Mouse (Mus musculus) forebrain, postnatal 0 days (tissue): ENCODE data around the gene Kcnj4. TPM values are rescaled to one million over a fixed set of nuclear protein-coding genes. Genes with fewer than 3 reads are reported as not detected.
A peak's percentile ranks its signal among the peaks of the same experiment; 100 is the strongest.

Experiments used
- ATAC-seq: fragments of 200-750 bp; cut with Nextera tagmentation; 2 replicates; pipeline ENCODE4 v1.8.0; 2017; ENCODE audit warnings: mild to moderate bottlenecking, moderate library complexity
- DNase-seq: peaks from one replicate; pipeline ENCODE4 v3.0.0-alpha.2; 2015
- H3K27ac ChIP-seq: fragments of 300-500 bp; sonication (generic); 2 replicates; pipeline ENCODE4 v1.5.1; 2014; ENCODE audit warnings: low read depth, mild to moderate bottlenecking, antibody characterized with exemption, low read length, moderate library complexity, mixed read lengths
- H3K27me3 ChIP-seq: fragments of 300-500 bp; sonication (generic); 2 replicates; pipeline ENCODE4 v1.6.1; 2014; ENCODE audit warnings: mild to moderate bottlenecking, low read length, mixed read lengths; ENCODE audit not compliant: insufficient read depth
- H3K36me3 ChIP-seq: fragments of 300-500 bp; sonication (generic); 2 replicates; pipeline ENCODE4 v1.6.1; 2014; ENCODE audit warnings: mild to moderate bottlenecking, moderate library complexity; ENCODE audit not compliant: insufficient read depth
- H3K4me1 ChIP-seq: fragments of 300-500 bp; sonication (generic); 2 replicates; pipeline ENCODE4 v1.6.1; 2014; ENCODE audit warnings: antibody characterized with exemption; ENCODE audit not compliant: insufficient read depth
- H3K4me2 ChIP-seq: fragments of 300-500 bp; sonication (generic); 2 replicates; pipeline ENCODE4 v1.6.1; 2014; ENCODE audit warnings: low read depth, mild to moderate bottlenecking, moderate library complexity
- H3K4me3 ChIP-seq: fragments of 300-500 bp; sonication (generic); 2 replicates; pipeline ENCODE4 v1.5.1; 2014; ENCODE audit warnings: low read depth, low read length, mixed read lengths
- H3K9ac ChIP-seq: fragments of 300-500 bp; sonication (generic); 2 replicates; pipeline ENCODE4 v1.6.1; 2014; ENCODE audit warnings: mild to moderate bottlenecking
- H3K9me3 ChIP-seq: fragments of 300-500 bp; sonication (generic); 2 replicates; pipeline ENCODE4 v1.6.1; 2016; ENCODE audit warnings: low read length
- CTCF ChIP-seq: sonication (generic); IDR thresholded peaks from 2 replicates; pipeline ENCODE4 v1.5.1; 2016; ENCODE audit warnings: antibody characterized with exemption, control low read depth, low read depth
- WGBS: fragments of 180-500 bp; shearing (Covaris S2); extraction: QIAGEN DNeasy Blood & Tissue Kit; methylation state at CpG from one replicate; pipeline ENCODE4 v1.1.7; 2014; 5-methylcytosine and 5-hydroxymethylcytosine counted together
- polyA plus RNA-seq: library from polyadenylated mRNA; unstranded; fragments of >200 nt; fragmentation: Nextera tagmentation; extraction: Ambion mirVana; gene quantifications from 2 replicates; pipeline ENCODE4 v1.2.1, GENCODE M21; 2015
- total RNA-seq: library from RNA; depleted of rRNA; stranded (reverse); fragments of >200 nt; gene quantifications from 2 replicates; pipeline ENCODE4 v1.2.3, GENCODE M21; 2014

Kcnj4 gene
- total and polyA plus RNA-seq, 2 experiments from 2014 or later = 0.99 to 17.3 TPM

- no peaks in the 10 kb centered on the region for H3K4me1 ChIP-seq
- no peaks in the 10 kb centered on the region; the same call in 1 of the 2 replicates for H3K27me3 ChIP-seq
- DNase-seq (no peak), ATAC-seq (0 out of 2 replicates have a peak, but pooled peaks have one; percentile 42)
- peak within 1 kb of the TSS; percentile 26 for H3K4me3 ChIP-seq
- WGBS = 4% methylated on average over 24 of the region's 24 CpGs
- no peaks in the 10 kb centered on the region for H3K36me3 ChIP-seq
- peak within 1 kb of the TSS; percentile 33 for H3K9ac ChIP-seq
- no peak within 1 kb of the TSS for H3K27ac ChIP-seq
- H3K9me3 ChIP-seq = no peaks in the 10 kb centered on the region
- H3K4me2 ChIP-seq = peak within 1 kb of the TSS; percentile 56
- no peak for TF ChIP-seq CTCF
These were observed 49.8 kb downstream of the Kcnj4 start, which contains the start of gene Csnk1e for GRCm38 (mm10) chr15:79455106-79455810. Csnk1e (minus strand) TSS chr15:79455566.

GRCm38 (mm10) chr15:79453831-79454230, 51.2 kb downstream of the Kcnj4 start:
- WGBS = 85% methylated on average over 4 of the region's 4 CpGs
- H3K4me2 ChIP-seq = no peak overlapping the region
- no peak for TF ChIP-seq CTCF
- no peak overlapping the region for H3K9ac ChIP-seq
- H3K27me3 ChIP-seq = no peaks in the 10 kb centered on the region; the same call in 1 of the 2 replicates
- ATAC-seq (no peak), DNase-seq (no peak)
- no peak overlapping the region for H3K27ac ChIP-seq
- H3K9me3 ChIP-seq = no peaks in the 10 kb centered on the region
- no peak overlapping the region for H3K4me3 ChIP-seq
- H3K4me1 ChIP-seq = no peaks in the 10 kb centered on the region
- no peaks in the 10 kb centered on the region for H3K36me3 ChIP-seq

- Histone ChIP-seq H3K27me3 (no peaks in the 10 kb centered on the region), H3K27ac (no peak overlapping the region), H3K36me3 (no peaks in the 10 kb centered on the region), H3K4me2 (no peak overlapping the region), H3K4me3 (no peak overlapping the region), H3K9ac (no peak overlapping the region), H3K9me3 (no peaks in the 10 kb centered on the region), H3K4me1 (0 out of 2 replicates have a peak, but pooled peaks cover 2% of the 10 kb centered on the region)
- TF ChIP-seq CTCF = no peak
- WGBS = 88% methylated on average over 3 of the region's 3 CpGs
- ATAC-seq = no peak
- DNase-seq = no peak
These were observed 57.0 kb downstream of the Kcnj4 start for GRCm38 (mm10) chr15:79448041-79448440.

GRCm38 (mm10) chr15:79445786-79446654, 59.0 kb downstream of the Kcnj4 start:
- no peak overlapping the region for H3K4me3 ChIP-seq
- no peaks in the 10 kb centered on the region for H3K27me3 ChIP-seq
- no peak for DNase-seq
- no peak overlapping the region for H3K9ac ChIP-seq
- peaks cover 11% of the 10 kb centered on the region; the same call in 1 of the 2 replicates for H3K4me1 ChIP-seq
- TF ChIP-seq CTCF = no peak
- H3K27ac ChIP-seq = no peak overlapping the region
- H3K4me2 ChIP-seq = no peak overlapping the region
- ATAC-seq = no peak
- H3K9me3 ChIP-seq = no peaks in the 10 kb centered on the region
- H3K36me3 ChIP-seq = no peaks in the 10 kb centered on the region
- WGBS = 75% methylated on average over 8 of the region's 8 CpGs

GRCm38 (mm10) chr15:79443856-79444410, 61.1 kb downstream of the Kcnj4 start:
- Histone ChIP-seq H3K4me3 (no peak overlapping the region), H3K36me3 (no peaks in the 10 kb centered on the region), H3K9ac (no peak overlapping the region), H3K9me3 (no peaks in the 10 kb centered on the region), H3K4me2 (no peak overlapping the region), H3K27me3 (no peaks in the 10 kb centered on the region), H3K4me1 (peaks cover 26% of the 10 kb centered on the region), H3K27ac (no peak overlapping the region)
- no peak for DNase-seq
- WGBS = 54% methylated on average over 7 of the region's 7 CpGs
- ATAC-seq = no peak
- TF ChIP-seq CTCF = no peak

- H3K4me3 ChIP-seq = no peak overlapping the region
- no peaks in the 10 kb centered on the region for H3K9me3 ChIP-seq
- no peaks in the 10 kb centered on the region for H3K27me3 ChIP-seq
- no peak overlapping the region for H3K9ac ChIP-seq
- H3K4me1 ChIP-seq = peaks cover 29% of the 10 kb centered on the region
- H3K4me2 ChIP-seq = peak overlapping the region; percentile 93; the same call in 1 of the 2 replicates
- H3K36me3 ChIP-seq = peaks cover 7% of the 10 kb centered on the region; the same call in 1 of the 2 replicates
- 71% methylated on average over 9 of the region's 9 CpGs for WGBS
- DNase-seq (no peak), ATAC-seq (no peak)
- no peak for TF ChIP-seq CTCF
- no peak overlapping the region for H3K27ac ChIP-seq
These were observed 62.0 kb downstream of the Kcnj4 start for GRCm38 (mm10) chr15:79442961-79443518.
